Mouse (Mus musculus): ENCODE data around the gene Vmn1r180. TPM values are rescaled to one million over a fixed set of nuclear protein-coding genes. Genes with fewer than 3 reads are reported as not detected.
"Not testable (repeated sequence)": the region's sequence is repeated elsewhere in the genome, so short reads cannot be mapped to it uniquely, and the experiment has no call there.

Vmn1r180 gene
- not detected in 2 replicates for polyA plus RNA-seq (2015; fragmentation: Nextera tagmentation; extraction: Ambion mirVana)

- Histone ChIP-seq H3K9ac (no peak within 1 kb of the TSS), H3K36me3 (no peaks in the 10 kb centered on the region), H3K4me1 (no peaks in the 10 kb centered on the region), H3K4me2 (no peak within 1 kb of the TSS), H3K27ac (no peak within 1 kb of the TSS), H3K9me3 (no peaks in the 10 kb centered on the region), H3K4me3 (no peak within 1 kb of the TSS), H3K27me3 (no peaks in the 10 kb centered on the region)
- no peak for ATAC-seq (ENCODE audit: insufficient number of reproducible peaks, low FRiP score, low TSS enrichment, low read depth)
These were observed at the start of gene Vmn1r180 for GRCm38 (mm10) chr7:23950332-23950731. TSS of gene Vmn1r180 (plus strand) at chr7:23950632.

GRCm38 (mm10) chr7:23926678-23927077 is 23.8 kb upstream of the Vmn1r180 start, which contains the start of gene Vmn1r179:
TSS of gene Vmn1r179 (plus strand) at chr7:23926978.
- no peaks in the 10 kb centered on the region for H3K4me1 ChIP-seq
- ATAC-seq (ENCODE audit: insufficient number of reproducible peaks, low FRiP score, low TSS enrichment, low read depth): no peak
- H3K9ac ChIP-seq: no peak within 1 kb of the TSS
- H3K4me2 ChIP-seq: no peak within 1 kb of the TSS
- WGBS: 41% methylated on average over 2 of the region's 2 CpGs
- no peaks in the 10 kb centered on the region for H3K36me3 ChIP-seq
- H3K4me3 ChIP-seq: no peak within 1 kb of the TSS
- H3K27me3 ChIP-seq: no peaks in the 10 kb centered on the region
- no peak within 1 kb of the TSS for H3K27ac ChIP-seq
- no peaks in the 10 kb centered on the region for H3K9me3 ChIP-seq

GRCm38 (mm10) chr7:23968044-23968443 is 17.6 kb downstream of the Vmn1r180 start:
- not testable (repeated sequence) for H3K9me3 ChIP-seq; H3K9ac ChIP-seq; H3K4me2 ChIP-seq; H3K27ac ChIP-seq; H3K27me3 ChIP-seq; H3K4me1 ChIP-seq; ATAC-seq (ENCODE audit: insufficient number of reproducible peaks, low FRiP score, low TSS enrichment, low read depth); H3K4me3 ChIP-seq; H3K36me3 ChIP-seq
- 47% methylated on average over 3 of the region's 3 CpGs for WGBS

GRCm38 (mm10) chr7:23974315-23974714 is 23.9 kb downstream of the Vmn1r180 start, which contains the start of gene Vmn1r181:
TSS of gene Vmn1r181 (plus strand) at chr7:23974615.
- H3K4me3 ChIP-seq; H3K36me3 ChIP-seq; ATAC-seq (ENCODE audit: insufficient number of reproducible peaks, low FRiP score, low TSS enrichment, low read depth); H3K4me1 ChIP-seq; H3K9me3 ChIP-seq; H3K9ac ChIP-seq; H3K27me3 ChIP-seq; H3K27ac ChIP-seq; H3K4me2 ChIP-seq: not testable (repeated sequence)
- WGBS: 82% methylated on average over 9 of the region's 9 CpGs

GRCm38 (mm10) chr7:24001391-24001790 is 51.0 kb downstream of the Vmn1r180 start, which contains the start of gene V1rd19:
TSS of gene V1rd19 (plus strand) at chr7:24001691.
- H3K9me3 ChIP-seq: no peaks in the 10 kb centered on the region
- WGBS: 60% methylated on average over 2 of the region's 2 CpGs
- no peak for ATAC-seq (ENCODE audit: insufficient number of reproducible peaks, low FRiP score, low TSS enrichment, low read depth)
- no peaks in the 10 kb centered on the region for H3K27me3 ChIP-seq
- H3K36me3 ChIP-seq: no peaks in the 10 kb centered on the region
- H3K4me2 ChIP-seq: no peak within 1 kb of the TSS
- H3K9ac ChIP-seq: no peak within 1 kb of the TSS
- H3K4me1 ChIP-seq: no peaks in the 10 kb centered on the region
- H3K27ac ChIP-seq: no peak within 1 kb of the TSS
- no peak within 1 kb of the TSS for H3K4me3 ChIP-seq

Other genes starting within 250 kb of the Vmn1r180 start
- gene Vmn1r173, start 249.9 kb upstream of the Vmn1r180 start, polyA plus RNA-seq (2015; fragmentation: Nextera tagmentation; extraction: Ambion mirVana): not detected in 2 replicates
- not detected in 2 replicates for gene Vmn1r174, start 198.4 kb upstream of the Vmn1r180 start, polyA plus RNA-seq (2015; fragmentation: Nextera tagmentation; extraction: Ambion mirVana)
- not detected in 2 replicates for gene Vmn1r175, start 140.0 kb upstream of the Vmn1r180 start, polyA plus RNA-seq (2015; fragmentation: Nextera tagmentation; extraction: Ambion mirVana)
- not detected in 2 replicates for gene Vmn1r176, start 113.3 kb upstream of the Vmn1r180 start, polyA plus RNA-seq (2015; fragmentation: Nextera tagmentation; extraction: Ambion mirVana)
- not detected in 2 replicates for gene Vmn1r177, start 84.2 kb upstream of the Vmn1r180 start, polyA plus RNA-seq (2015; fragmentation: Nextera tagmentation; extraction: Ambion mirVana)
- gene Vmn1r178, start 58.6 kb upstream of the Vmn1r180 start, polyA plus RNA-seq (2015; fragmentation: Nextera tagmentation; extraction: Ambion mirVana): not detected in 2 replicates
- gene Vmn1r179, start 23.7 kb upstream of the Vmn1r180 start, polyA plus RNA-seq (2015; fragmentation: Nextera tagmentation; extraction: Ambion mirVana): not detected in 2 replicates
- not detected in 2 replicates for gene Vmn1r181, start 24.0 kb downstream of the Vmn1r180 start, polyA plus RNA-seq (2015; fragmentation: Nextera tagmentation; extraction: Ambion mirVana)
- gene V1rd19, start 51.1 kb downstream of the Vmn1r180 start, polyA plus RNA-seq (2015; fragmentation: Nextera tagmentation; extraction: Ambion mirVana): not detected in 2 replicates
- not detected in 2 replicates for gene Vmn1r183, start 102.6 kb downstream of the Vmn1r180 start, polyA plus RNA-seq (2015; fragmentation: Nextera tagmentation; extraction: Ambion mirVana)
- 19.1 and 20.4 TPM in 2 replicates for gene Zfp180, start 131.3 kb downstream of the Vmn1r180 start, polyA plus RNA-seq (2015; fragmentation: Nextera tagmentation; extraction: Ambion mirVana)
- 6.9 and 7.9 TPM in 2 replicates for gene Zfp112, start 161.7 kb downstream of the Vmn1r180 start, polyA plus RNA-seq (2015; fragmentation: Nextera tagmentation; extraction: Ambion mirVana)
- gene Zfp235, start 183.5 kb downstream of the Vmn1r180 start, polyA plus RNA-seq (2015; fragmentation: Nextera tagmentation; extraction: Ambion mirVana): 16.9 and 19.7 TPM in 2 replicates
- gene Zfp114, start 224.4 kb downstream of the Vmn1r180 start, polyA plus RNA-seq (2015; fragmentation: Nextera tagmentation; extraction: Ambion mirVana): 5.2 and 6.1 TPM in 2 replicates